Mouse (Mus musculus): Measurements from ENCODE around the gene Scd4. TPM values are rescaled to one million over a fixed set of nuclear protein-coding genes. Genes with fewer than 3 reads are reported as not detected.

Scd4 gene
- total RNA-seq (2022) = 1 to 10 TPM; 2.6 to 5.1 (median 3.1) TPM

DNA sequence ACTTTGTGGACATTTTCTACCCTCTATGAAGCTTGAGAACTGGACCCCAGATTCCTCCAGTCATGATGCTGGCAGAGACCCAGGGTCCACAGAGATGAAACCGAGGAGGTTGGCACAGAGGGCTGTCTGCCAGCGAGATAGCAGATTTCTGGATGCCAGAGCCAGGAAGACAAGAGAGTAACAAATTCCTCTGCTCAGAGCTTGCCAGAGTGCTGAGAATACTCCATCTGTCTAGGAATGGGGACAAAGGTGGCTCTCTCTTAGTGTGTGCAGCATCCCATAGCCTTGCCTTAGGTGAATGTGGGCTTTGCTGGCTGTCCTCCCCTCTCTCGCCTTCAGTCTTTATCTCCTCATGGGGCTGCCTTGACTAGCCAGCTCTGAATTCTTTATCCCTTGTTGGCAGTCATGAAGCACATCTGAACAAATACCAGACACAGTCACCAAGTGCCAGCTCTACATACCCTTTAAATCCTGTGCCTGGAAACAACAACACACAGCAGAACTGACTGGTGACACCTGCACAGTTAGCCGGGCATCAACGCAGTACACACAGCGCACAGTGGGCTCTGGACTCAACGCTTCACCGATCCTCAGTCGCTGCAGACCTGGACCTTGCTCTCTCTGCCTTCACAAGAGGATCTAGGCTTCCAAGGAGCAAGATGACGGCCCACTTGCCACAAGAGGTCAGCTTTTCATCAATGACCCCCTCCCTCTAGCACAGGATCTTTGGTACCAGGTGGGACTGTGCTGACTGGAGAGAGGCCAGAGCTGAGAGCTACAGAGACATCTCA lies at the start of gene Scd4:
Gene Scd4 (plus strand): TSS at position 260 of the 791 bp plus-strand sequence.
- DNase-seq (ENCODE audit: low spot score) = peak; percentile 13

- DNase-seq (ENCODE audit: low spot score) = no peak
Observed at GRCm38 (mm10) chr19:44283157-44284024, 49.5 kb upstream of the Scd4 start.

DNA sequence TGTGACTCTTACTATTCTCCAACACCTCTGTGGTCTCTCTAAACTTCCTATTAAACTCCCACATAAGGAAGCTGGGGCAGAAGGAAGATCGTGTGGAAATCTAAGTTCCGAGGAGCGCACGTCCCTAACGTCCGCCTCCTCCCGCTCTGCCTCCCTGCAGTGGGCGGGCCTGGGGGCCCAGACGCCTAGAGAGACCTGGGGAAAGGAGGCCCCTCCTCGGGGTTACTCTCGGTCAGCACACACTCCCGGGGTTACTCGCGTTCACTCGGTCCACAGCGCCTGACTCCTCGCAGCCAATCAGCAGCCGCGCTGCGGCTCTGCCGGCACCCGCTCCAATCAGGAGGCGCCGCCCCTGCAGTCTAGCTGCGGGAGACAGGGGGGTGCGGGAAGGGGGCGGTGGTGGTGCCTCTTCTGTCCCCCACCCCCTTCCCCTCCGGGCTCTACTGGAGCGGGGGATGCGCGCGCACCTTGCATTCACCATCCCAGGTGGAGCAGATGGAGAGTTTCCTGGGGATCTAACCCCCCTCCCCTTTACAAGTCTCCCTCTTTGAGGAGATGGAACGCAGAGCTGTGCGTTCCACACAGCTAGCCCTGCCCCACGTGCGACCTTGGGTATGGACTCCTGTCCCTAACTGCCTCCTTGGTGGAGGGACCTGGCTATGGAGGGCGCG lies 48.7 kb upstream of the Scd4 start:
- peak; percentile 82 for DNase-seq (ENCODE audit: low spot score)

DNA sequence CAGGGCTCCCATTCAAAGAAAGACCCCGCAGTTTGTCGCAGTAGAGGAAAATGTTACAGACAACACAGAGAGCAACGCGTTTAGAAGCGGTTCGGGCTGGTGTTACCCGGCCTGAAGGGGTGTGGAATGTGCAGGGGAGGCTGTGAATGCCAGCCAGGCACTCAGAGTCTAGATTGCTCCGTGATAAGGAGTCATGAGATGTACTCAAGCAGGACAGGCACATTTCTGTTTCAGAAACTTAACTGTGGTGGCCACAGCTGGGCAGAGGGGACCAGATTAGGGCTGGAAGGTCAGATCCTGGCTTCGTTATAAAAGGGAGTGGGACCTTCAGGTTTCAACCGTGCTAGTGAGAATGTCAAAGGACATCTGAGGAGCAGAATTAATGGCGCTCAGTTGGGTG lies 48.2 kb upstream of the Scd4 start:
- no peak for DNase-seq (ENCODE audit: low spot score)

- DNase-seq (ENCODE audit: low spot score) = no peak
Observed at GRCm38 (mm10) chr19:44285554-44285953, 47.3 kb upstream of the Scd4 start.

DNA sequence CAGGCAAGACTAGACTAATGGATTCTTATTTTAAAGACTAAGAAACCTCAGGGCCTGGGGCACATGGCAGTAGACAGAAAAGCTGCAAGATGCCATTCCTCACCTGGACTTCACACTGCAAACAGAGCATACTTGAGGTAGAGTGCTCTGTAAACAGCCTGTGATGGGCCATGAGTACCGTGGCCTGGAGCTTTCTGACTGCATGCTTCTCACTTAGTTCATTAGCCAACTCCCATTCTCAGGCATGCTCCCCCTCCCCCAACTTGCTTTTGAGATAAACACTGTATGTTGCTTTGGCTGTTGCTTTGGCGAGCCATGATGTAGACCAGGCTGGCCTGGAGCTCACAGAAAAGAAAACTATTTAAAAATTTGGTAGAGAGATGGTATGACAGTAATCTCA lies 46.8 kb upstream of the Scd4 start:
- no peak for DNase-seq (ENCODE audit: low spot score)

DNA sequence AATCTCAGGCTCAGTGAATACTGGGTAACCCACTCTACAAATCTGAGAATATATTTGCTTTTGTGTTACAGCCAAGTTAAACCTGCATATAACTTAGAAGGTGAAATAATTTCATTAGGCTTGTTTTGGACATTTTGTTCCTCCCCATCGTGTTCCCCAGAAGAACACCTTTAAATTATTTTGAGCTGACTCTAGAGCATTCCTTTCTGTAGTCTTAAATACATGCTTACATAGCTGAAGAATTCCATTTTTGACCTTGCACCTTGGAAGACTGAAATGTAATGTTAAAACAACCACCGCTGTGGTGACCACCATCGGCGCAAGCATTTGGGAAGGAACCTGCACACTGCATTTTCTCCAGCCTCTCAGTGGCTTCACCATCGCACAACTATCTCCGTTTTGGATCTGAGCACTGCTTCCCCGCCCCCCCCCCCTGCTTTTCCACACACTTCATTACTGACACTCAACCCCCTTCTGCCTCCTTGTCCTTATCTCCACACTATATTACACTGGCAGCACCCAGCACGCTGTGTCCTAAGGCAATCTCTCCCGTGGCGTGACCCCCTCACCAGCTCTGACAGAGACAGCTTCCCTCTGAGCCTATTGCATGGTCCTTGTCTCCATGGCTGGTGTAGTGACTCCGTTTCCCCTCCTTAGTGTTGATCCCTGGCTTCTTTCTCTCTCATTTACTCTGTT lies 45.3 kb upstream of the Scd4 start:
- DNase-seq (ENCODE audit: low spot score) = no peak

- no peak for DNase-seq (ENCODE audit: low spot score)
Observed at GRCm38 (mm10) chr19:44292083-44292482, 40.8 kb upstream of the Scd4 start.

DNA sequence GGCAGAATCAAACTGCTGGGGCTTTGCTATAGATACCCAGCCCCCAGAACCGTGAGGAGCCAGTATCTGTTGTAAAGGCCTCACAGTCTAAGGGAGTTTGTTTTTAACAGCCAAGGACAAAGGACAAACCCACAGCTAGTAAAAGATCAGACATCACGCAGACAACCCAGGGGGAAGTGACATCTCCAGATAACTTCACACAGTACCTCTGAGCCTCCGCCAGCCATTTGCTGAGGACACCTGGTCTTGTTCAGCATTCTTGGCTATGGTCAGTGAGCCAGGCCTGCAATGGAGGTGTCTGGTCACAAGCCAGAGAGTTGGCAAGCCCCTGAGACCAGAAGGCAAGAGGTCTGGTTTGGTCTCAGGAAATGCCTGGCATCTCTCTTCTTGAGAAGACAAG lies 40.4 kb upstream of the Scd4 start:
- DNase-seq (ENCODE audit: low spot score) = no peak

GRCm38 (mm10) chr19:44292941-44293768 lies 39.7 kb upstream of the Scd4 start, which contains the start of gene Scd2:
Scd2 (plus strand) TSS chr19:44293674.
- no peak for DNase-seq (ENCODE audit: low spot score)

DNA sequence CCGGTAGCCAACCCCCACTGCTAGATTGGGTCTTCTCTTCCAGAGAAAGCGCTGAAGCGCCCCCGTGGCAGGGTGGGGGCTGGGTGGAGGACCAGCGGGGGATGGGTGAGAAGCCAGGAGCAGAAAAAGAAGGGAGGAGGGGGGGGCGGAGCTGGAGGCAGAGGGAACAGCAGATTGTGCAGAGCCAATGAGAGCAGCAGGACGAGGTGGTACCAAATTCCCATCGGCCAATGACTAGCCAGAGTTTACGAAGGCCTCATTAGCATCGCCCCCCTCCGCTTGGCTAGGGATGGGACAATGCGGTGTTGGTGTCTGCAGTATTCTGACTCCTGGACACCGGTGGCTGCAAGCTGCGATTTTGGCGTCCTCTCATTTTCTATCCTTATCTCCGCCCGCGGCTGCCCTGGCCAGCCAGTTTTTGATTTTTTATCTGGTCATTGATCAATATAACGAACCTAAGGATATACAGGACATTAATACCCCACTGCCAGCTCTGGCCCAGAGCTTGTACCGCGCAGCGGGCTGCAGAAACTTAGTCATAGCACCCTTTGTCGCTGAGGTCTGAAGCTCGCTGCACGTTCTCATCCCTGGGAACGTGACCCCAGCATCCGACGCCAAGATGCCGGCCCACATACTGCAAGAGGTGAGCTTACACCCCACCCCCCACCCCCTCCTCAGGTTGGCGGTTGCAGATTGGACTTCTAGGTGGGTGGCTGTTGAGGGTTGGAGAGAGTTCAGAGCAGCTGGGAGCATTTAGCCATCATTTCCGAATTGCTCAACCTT lies 38.9 kb upstream of the Scd4 start:
- DNase-seq (ENCODE audit: low spot score) = peak; percentile 88

- DNase-seq (ENCODE audit: low spot score) = peak; percentile 91
Observed at GRCm38 (mm10) chr19:44294588-44295041, 38.3 kb upstream of the Scd4 start.

DNA sequence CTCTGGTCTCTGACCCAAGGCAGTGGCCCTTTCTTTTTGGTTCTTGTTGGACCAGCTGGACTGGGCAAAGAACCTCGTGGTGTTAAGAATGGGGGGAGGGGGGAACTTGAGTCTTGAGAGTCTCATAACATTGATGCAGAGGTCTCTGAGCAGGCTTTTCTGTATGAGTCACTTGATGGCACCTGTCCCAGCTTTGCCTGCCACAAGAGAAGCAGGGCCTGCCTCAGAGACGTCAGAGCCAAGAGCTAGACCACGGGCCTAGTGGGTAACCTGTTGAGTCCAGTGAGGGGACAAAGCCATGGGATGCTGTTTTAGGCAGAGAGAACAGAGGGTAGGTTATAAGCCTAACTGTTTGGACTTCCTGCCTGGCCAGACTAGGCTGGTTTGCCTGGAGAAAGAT lies 37.6 kb upstream of the Scd4 start:
- DNase-seq (ENCODE audit: low spot score) = peak; percentile 22

DNA sequence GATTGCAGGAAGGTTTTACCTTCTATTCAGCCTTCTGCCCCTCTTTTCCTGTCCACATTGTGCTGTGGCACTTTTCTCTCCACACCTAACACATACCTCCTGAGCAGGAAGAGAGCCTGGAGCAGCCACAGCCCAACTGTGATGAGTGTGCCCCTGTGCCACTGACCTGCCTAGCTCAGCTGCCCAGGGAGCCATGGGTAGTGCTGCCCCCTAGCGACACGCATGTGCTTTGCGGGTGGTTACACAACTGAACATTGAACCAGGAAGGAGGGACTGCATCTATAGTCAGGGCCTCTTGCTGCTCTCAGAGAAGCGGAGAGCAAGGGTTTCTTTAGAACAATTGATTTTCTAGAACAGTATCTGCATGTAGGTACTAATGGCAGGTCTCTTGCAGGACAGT lies 37.2 kb upstream of the Scd4 start:
- peak; percentile 82 for DNase-seq (ENCODE audit: low spot score)

GRCm38 (mm10) chr19:44296186-44296585 lies 36.7 kb upstream of the Scd4 start:
- no peak for DNase-seq (ENCODE audit: low spot score)

DNA sequence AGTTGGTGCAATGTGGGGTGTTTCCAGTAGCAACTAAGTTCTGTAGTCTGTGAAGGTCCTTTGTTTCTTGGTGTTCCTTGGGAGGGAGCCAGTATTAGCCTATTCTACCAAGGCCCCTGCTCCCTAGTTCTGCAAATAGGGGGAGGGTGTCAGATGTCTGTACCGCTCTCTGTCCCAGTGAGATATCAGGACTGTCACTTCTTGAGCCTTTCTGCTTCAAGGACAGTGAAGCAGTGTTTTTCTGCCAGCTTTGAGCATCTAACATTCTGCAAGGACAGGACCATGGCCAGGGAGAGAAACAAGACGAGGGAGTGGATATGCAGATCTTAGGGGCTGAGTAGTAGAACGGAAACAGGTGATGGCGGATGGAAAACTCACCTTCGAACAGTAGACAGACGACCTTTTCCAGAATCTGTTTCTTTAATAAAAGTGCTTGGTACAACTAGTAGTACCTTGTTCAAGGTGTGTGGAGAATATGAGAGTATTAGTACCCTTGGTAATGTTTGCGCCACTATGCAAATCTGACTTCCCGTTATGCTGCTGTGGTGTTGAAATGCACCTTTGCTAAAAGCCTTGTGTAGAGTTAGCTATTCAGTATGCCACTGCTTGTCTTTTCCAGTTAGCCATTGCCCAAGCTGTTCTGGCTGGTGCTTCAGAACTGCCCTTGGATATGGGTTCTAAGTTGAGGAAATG lies 35.7 kb upstream of the Scd4 start:
- no peak for DNase-seq (ENCODE audit: low spot score)

DNA sequence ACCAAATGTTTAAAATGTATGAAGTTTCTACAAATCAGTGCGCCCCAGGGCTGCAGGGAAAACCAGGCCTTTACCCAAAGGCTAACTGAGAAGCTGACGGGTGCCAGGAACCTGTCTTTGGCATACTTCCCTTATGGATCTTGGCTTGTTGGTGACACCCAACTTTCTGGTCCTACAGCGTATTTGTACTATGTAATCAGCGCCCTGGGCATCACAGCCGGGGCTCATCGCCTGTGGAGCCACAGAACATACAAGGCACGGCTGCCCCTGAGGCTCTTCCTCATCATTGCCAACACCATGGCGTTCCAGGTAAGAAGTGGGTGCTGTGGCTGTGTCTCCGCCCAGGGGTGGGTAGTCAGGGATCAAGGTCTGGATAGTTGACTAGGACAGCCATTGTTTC lies 35.0 kb upstream of the Scd4 start:
- DNase-seq (ENCODE audit: low spot score) = no peak

- no peak for DNase-seq (ENCODE audit: low spot score)
Observed at GRCm38 (mm10) chr19:44299078-44299477, 33.8 kb upstream of the Scd4 start.

GRCm38 (mm10) chr19:44299902-44300301 lies 33.0 kb upstream of the Scd4 start:
- no peak for DNase-seq (ENCODE audit: low spot score)

Measured in heart, adult 8-10 months (tissue).